Mouse (Mus musculus) erythroblast, embryonic 14.5 days (primary cell): ENCODE data around the gene Zfp655.

Source experiments
- GATA1 ChIP-seq: IDR thresholded peaks from 2 replicates; pipeline ENCODE4 v1.6.1; 2012; ENCODE audit warnings: low read length, inconsistent platforms, mixed read lengths
- TAL1 ChIP-seq: IDR thresholded peaks from 3 replicates; pipeline ENCODE4 v1.6.1; 2012; ENCODE audit warnings: low read length, inconsistent platforms, mixed read lengths

GRCm38 (mm10) chr5:145207385-145207784, 24.1 kb upstream of the Zfp655 start:
- TF ChIP-seq GATA1 (no peak), TAL1 (no peak)
